Mouse (Mus musculus) mature B cell (primary cell): ENCODE results near the gene Ifi205.
"Not testable (repeated sequence)": the region's sequence is repeated elsewhere in the genome, so short reads cannot be mapped to it uniquely, and the experiment has no call there.

Source experiments
- in situ Hi-C: fragments of 300-500 bp; cut with MboI; formaldehyde crosslinking; loops from 2 replicates; pipeline ENCODE4 v1.14.3; 2019

Gene Ifi205

DNA sequence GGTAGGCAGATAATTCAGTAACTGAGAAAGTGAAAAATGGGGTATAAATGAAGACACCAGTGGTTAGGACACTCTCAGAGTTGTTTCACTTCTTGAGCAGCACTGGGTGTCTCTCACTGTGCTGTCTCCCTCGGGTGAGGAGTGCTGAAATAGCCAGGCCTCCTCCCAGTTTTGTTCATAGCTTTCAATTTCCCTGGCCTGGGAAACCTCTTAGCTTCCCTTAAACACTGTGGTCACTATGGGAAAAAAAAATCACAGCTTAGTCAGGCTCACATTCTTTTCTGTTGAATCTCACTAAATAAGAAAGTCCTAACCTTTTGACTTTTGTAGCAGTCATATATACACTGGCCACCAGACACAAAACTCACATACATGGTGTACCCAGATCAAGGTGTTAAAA is at the start of gene Ifi205:
Gene Ifi205, minus strand, starts transcription at position 113 of the 400 bp plus-strand sequence.
- in situ Hi-C loops = no loop called here

- in situ Hi-C loops = no loop called here
Observed at GRCm38 (mm10) chr1:174066305-174066704, 34.7 kb upstream of the Ifi205 start, which contains the start of gene Olfr430. Gene Olfr430, plus strand, starts transcription at chr1:174066605.

GRCm38 (mm10) chr1:174055248-174055647 is 23.6 kb upstream of the Ifi205 start:
- in situ Hi-C loops = no loop called here

DNA sequence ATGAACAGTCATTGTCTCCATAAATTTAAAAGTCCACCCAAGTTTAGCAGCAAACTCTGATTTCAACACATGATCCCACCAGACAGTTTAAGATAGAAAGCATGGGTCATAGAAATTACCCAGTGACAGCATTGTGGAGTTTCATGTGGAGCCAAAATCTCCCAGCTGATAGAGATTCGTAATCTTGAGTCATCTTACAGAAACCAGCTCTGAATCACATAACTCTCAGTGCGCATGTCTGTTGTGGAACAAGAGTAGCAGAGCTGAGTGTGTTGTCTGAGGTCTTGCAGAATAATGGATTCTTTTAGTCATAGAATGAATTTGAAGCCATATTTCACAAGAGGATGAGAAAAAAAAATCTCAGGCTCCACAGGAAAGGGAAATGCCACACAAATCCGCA is 21.4 kb upstream of the Ifi205 start:
- in situ Hi-C loops = no loop called here

DNA sequence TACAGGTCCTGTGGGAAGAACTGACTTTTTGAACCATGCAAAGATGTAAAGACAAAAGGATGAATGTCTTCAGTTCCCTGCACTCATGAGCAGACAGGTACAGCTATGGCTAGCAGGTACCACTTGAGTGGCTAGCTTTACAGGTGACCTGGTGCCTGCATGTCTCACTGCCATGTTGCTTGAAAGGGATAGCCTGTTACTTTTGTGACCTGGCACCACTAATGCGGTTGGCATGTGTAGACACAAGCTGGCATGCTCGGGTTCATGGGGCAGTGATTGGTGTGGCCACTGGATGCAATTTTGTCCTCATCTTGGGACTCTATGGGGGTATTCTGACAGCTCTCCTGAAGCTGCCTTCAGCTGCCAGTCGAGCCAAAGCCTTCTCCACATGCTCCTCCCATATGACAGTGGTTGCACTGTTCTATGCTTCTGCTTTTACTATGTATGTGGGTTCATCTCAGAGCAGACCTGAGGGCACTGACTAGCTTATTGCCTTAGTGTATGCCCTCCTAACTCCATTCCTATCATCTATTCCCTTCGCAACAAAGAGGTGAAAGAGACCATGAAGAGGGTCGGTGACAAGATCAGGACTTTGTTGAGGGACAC is 20.4 kb upstream of the Ifi205 start:
- in situ Hi-C loops = no loop called here

DNA sequence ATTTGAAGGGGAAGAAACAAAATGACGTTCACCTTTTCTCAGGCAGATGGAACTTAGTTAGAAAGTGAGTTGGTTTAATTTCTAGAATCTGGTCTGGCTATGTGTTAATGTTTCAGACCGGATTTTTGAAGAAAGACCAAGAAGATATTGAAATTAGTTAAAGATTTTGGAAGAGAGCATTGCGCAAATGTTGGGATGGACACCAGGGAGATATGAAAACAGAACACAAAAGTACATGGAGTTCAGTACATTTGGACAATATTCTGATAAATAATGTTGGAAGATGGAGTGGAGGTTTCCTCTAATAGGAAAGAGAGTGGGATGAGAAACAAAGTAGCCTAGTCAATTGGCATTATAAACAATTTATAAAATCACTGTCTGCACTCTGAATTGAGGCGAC is 19.9 kb upstream of the Ifi205 start:
- in situ Hi-C loops = no loop called here

DNA sequence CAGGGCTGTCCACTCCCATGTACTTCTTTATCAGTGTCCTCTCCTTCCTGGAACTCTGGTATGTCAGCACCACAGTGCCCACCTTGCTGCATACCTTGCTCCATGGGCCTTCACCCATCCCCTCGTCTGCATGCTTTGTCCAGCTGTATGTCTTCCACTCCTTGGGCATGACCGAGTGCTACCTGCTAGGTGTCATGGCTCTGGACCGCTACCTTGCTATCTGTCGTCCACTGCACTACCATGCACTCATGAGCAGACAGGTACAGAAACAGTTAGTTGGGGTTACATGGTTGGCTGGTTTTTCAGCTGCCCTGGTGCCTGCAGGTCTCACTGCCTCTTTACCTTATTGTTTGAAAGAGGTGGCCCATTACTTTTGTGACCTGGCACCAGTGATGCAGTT is 18.9 kb upstream of the Ifi205 start:
- in situ Hi-C loops = no loop called here

DNA sequence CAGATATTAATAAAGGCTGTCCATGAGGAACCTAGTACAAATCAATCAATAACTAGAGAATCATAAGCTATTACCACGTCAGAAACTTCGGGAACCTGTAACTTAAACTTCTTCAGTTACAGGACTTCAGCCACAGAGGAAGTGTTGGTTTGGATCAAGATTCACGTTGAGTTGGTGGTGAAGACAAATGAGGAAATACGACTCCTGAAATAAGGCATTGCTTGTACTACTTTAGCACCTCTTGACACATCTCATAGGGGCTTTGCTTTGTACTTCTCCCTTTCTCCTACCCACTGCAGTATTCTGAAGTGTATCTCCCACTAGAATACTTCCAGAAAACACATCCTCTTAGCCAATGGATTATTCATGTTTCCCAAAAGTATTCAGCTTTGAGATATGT is 17.7 kb upstream of the Ifi205 start:
- in situ Hi-C loops = not testable (repeated sequence)

DNA sequence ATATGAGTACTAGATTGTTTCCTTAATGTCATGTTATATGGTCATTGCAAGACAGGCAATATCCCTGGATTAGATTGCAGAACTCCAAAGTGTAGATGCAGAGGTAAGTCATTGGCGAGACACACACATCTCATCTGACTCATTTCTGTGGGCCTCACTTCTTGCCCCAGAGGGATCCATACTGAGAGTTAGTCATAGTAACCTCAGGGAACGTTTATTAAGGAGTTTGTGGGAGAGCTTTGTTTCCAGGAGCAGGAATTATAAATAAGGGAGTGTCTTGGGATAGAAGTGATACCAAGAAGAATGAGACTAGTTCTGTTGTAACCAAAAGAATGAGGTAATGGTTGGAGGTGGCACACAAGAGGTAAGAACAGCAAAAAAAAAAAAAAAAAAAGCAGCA is 17.3 kb upstream of the Ifi205 start, which contains the start of gene Olfr432:
Gene Olfr432, plus strand, starts transcription at position 313 of the 400 bp plus-strand sequence.
- in situ Hi-C loops = no loop called here

- in situ Hi-C loops = not testable (repeated sequence)
Observed at GRCm38 (mm10) chr1:174048227-174048626, 16.6 kb upstream of the Ifi205 start.

DNA sequence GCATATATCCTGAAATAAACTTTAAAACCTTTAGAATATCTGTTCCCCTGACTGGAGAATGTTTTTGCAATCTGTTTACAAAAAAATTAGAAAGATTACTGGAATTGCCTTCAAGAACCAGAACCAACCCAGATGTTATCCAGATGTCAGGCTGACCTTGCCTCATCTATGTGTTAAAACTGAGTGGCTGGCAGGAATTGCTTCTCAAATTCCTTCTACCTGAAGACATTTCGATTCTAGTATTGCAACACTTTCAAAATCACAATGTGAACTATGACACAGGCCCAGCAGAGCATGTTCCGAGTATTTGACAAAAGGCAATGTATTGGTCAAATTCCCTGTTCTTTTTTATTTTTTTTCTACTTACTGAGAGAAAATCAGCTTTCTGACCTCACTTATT is 12.8 kb upstream of the Ifi205 start:
- in situ Hi-C loops = no loop called here

- in situ Hi-C loops = not testable (repeated sequence)
Observed at GRCm38 (mm10) chr1:174042091-174042884, 10.7 kb upstream of the Ifi205 start.

- in situ Hi-C loops = no loop called here
Observed at GRCm38 (mm10) chr1:174040523-174041177, 9.0 kb upstream of the Ifi205 start, which contains the start of gene Olfr433. Gene Olfr433, plus strand, starts transcription at chr1:174040705.

- in situ Hi-C loops = no loop called here
Observed at GRCm38 (mm10) chr1:174038480-174038879, 6.9 kb upstream of the Ifi205 start.

DNA sequence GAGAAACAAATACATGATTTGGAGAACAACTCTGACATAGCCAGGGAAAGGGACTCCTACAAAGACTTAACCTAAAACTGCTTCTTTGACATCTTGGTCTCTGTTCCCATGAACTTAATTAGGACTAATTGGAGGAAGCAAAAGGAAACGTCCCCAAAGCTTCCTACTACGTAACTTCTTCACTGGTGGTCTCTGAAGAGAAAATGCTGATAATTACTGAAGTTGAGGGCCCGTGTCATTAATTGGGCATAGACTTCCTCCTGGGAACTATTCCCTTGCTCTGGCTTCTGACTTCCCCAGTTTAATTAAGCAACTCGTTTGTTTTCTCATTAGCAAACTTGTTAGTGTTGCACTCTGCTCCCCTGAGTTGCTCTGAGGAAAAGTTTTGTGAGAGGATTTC is 4.2 kb upstream of the Ifi205 start:
- in situ Hi-C loops = no loop called here

DNA sequence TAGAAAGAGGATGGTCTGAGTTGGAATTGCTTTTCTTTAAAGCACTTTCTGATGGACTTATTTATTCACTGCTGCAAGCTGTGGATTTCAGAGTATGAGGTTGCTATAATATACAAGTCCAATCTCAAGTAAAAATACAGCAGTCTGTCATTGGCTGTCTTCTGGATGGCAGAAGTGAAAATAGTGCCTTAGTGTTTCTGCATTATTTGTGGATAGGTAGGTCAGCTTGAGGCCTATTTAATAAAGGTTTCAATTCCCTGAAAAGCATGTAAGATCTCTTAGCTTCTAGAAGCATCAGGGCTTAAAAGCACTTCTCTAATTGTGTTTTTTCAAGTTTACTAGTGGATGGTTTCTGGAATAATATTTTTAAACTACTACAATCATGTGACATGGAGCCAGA is 24.6 kb downstream of the Ifi205 start:
- in situ Hi-C loops = not testable (repeated sequence)

- in situ Hi-C loops = not testable (repeated sequence)
Observed at GRCm38 (mm10) chr1:174004352-174005109, 27.1 kb downstream of the Ifi205 start.

GRCm38 (mm10) chr1:173995003-173995402 is 36.6 kb downstream of the Ifi205 start:
- in situ Hi-C loops = no loop called here

DNA sequence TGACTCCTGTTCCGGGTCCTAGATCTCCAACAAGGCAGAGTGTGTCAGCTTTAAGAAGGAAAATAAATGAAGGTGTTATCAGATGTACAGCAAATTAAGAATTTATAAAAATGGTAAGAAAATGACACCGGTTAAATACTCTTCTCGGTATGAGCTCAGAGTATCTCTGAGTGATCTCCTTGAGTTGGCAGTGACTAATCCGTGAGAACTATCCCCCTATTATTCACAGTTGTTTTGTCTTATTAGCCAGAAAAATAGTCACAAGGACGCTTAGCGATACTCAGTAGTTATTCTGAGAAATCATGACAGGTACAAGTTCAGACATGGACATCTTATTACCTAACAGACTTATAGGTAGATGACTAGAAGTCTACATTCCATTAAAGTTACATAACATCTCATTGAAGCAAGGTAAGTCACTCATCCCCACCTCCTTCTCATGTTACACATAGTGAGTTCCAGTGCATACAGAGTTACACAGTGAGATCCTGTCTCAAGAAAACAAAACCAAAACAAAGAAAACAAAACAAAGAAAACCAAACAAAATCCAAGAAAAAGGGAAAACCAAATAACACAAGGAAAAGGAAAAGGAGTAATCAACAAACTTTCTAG is 48.8 kb downstream of the Ifi205 start, which contains the start of gene Ifi202b:
Gene Ifi202b, minus strand, starts transcription at position 51 of the 612 bp plus-strand sequence.
- in situ Hi-C loops = not testable (repeated sequence)

DNA sequence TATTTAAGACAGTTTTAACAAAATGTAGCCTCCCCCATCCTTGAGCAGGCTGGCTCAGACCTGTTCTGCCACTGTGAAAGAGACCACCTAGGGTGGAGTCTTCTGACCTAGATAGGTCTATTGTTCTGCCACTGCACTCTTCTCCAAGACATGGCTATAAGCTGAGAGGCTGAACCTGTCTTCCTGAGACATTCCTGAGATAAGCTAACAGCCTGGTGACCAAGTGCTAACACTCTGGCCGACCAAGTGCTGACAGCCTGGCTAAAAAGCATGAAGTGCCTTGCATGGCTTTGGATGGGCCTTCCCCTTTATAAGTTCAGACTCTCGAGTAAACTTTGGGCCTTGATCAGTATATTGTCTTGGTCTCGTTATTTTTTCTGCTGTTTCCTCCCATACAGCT is 50.6 kb downstream of the Ifi205 start:
- in situ Hi-C loops = not testable (repeated sequence)

DNA sequence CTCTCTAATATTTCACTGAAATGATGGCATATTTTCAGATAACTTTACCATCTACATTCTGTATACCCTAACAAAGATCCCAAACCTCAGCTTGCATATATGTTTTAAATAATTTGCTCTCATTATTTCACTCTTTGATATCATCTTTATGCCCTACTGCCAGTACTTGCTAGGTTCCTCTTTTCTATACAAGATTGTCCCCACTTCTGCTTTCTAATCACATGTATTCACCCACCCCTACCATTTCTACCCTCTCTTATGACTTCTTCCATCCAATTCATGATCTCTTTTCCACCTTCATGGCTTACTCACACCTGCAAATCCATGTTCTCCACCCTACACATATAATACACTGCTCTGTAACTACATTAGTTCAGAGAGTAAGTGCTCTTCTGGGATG is 54.0 kb downstream of the Ifi205 start:
- in situ Hi-C loops = no loop called here
